Mouse (Mus musculus): Measurements from ENCODE around the gene Cacna1d. TPM values are rescaled to one million over a fixed set of nuclear protein-coding genes. Genes with fewer than 3 reads are reported as not detected.

Cacna1d gene
- total RNA-seq (2021), result 1 to 10 TPM; 3.7 to 4.2 TPM
- long read RNA-seq, experiment 1, result 0 reads
- long read RNA-seq, experiment 2, result 0 reads

- intact Hi-C loops (cut with DNase I), result no loop called here
These were observed at the start of gene Cacna1d for GRCm38 (mm10) chr14:30491342-30491741. Gene Cacna1d (minus strand): TSS chr14:30491455.

GRCm38 (mm10) chr14:30533780-30534450 is 42.7 kb upstream of the Cacna1d start:
- intact Hi-C loops (cut with DNase I), result no loop called here

More at GRCm38 (mm10) chr14:30491342-30491741, at the start of gene Cacna1d:
- DNase-seq, result no peak

GRCm38 (mm10) chr14:30531896-30532295 is 40.6 kb upstream of the Cacna1d start:
- intact Hi-C loops (cut with DNase I), result no loop called here
- DNase-seq, result no peak

More at GRCm38 (mm10) chr14:30533780-30534450, 42.7 kb upstream of the Cacna1d start:
- DNase-seq, result no peak

GRCm38 (mm10) chr14:30531431-30531830 is 40.2 kb upstream of the Cacna1d start:
- DNase-seq, result no peak
- intact Hi-C loops (cut with DNase I), result no loop called here

- peak; percentile 17 to 67 for DNase-seq
- intact Hi-C loops (cut with DNase I), result no loop called here
These were observed 39.5 kb upstream of the Cacna1d start for GRCm38 (mm10) chr14:30530726-30531269.

GRCm38 (mm10) chr14:30529454-30529853 is 38.2 kb upstream of the Cacna1d start:
- intact Hi-C loops (cut with DNase I), result no loop called here

GRCm38 (mm10) chr14:30528961-30529360 is 37.7 kb upstream of the Cacna1d start:
- intact Hi-C loops (cut with DNase I), result no loop called here

More at GRCm38 (mm10) chr14:30529454-30529853, 38.2 kb upstream of the Cacna1d start:
- DNase-seq, result no peak

GRCm38 (mm10) chr14:30528392-30528791 is 37.1 kb upstream of the Cacna1d start:
- DNase-seq, result no peak
- intact Hi-C loops (cut with DNase I), result no loop called here

More at GRCm38 (mm10) chr14:30528961-30529360, 37.7 kb upstream of the Cacna1d start:
- no peak for DNase-seq

- intact Hi-C loops (cut with DNase I), result no loop called here
- no peak for DNase-seq
These were observed 32.1 kb upstream of the Cacna1d start for GRCm38 (mm10) chr14:30523356-30523755.

- DNase-seq, result no peak
- intact Hi-C loops (cut with DNase I), result loop anchor here (5.0 kb wide), 1 partner anchor 382 kb away; no protein-coding TSS in a partner anchor
These were observed 28.1 kb upstream of the Cacna1d start for GRCm38 (mm10) chr14:30519323-30519722.

GRCm38 (mm10) chr14:30515931-30516723 is 24.9 kb upstream of the Cacna1d start:
- DNase-seq, result peak in 1 of 2 experiments; percentile 14
- intact Hi-C loops (cut with DNase I), result loop anchor here (5.0 kb wide), 1 partner anchor 379 kb away; no protein-coding TSS in a partner anchor

- intact Hi-C loops (cut with DNase I), result no loop called here
- DNase-seq, result no peak
These were observed 21.6 kb upstream of the Cacna1d start for GRCm38 (mm10) chr14:30512896-30513295.

- no peak for DNase-seq
- intact Hi-C loops (cut with DNase I), result no loop called here
These were observed 19.0 kb upstream of the Cacna1d start for GRCm38 (mm10) chr14:30510214-30510763.

GRCm38 (mm10) chr14:30504990-30505389 is 13.7 kb upstream of the Cacna1d start:
- no peak for DNase-seq
- intact Hi-C loops (cut with DNase I), result no loop called here

- intact Hi-C loops (cut with DNase I), result no loop called here
- no peak for DNase-seq
These were observed 6.9 kb upstream of the Cacna1d start for GRCm38 (mm10) chr14:30498202-30498601.

GRCm38 (mm10) chr14:30494998-30495397 is 3.7 kb upstream of the Cacna1d start:
- intact Hi-C loops (cut with DNase I), result no loop called here
- DNase-seq, result no peak

- DNase-seq, result no peak
- intact Hi-C loops (cut with DNase I), result no loop called here
These were observed 2.0 kb upstream of the Cacna1d start for GRCm38 (mm10) chr14:30493276-30493675.

GRCm38 (mm10) chr14:30479361-30479948 is 11.8 kb downstream of the Cacna1d start, which contains the start of gene Dcp1a:
Gene Dcp1a (plus strand): TSS chr14:30479535.
- peak; percentile 95 to 96 for DNase-seq

GRCm38 (mm10) chr14:30474416-30474815 is 16.8 kb downstream of the Cacna1d start:
- intact Hi-C loops (cut with DNase I), result no loop called here

More at GRCm38 (mm10) chr14:30479361-30479948, 11.8 kb downstream of the Cacna1d start, which contains the start of gene Dcp1a:
- intact Hi-C loops (cut with DNase I), result no loop called here

GRCm38 (mm10) chr14:30473605-30474004 is 17.6 kb downstream of the Cacna1d start:
- intact Hi-C loops (cut with DNase I), result no loop called here
- no peak for DNase-seq

More at GRCm38 (mm10) chr14:30474416-30474815, 16.8 kb downstream of the Cacna1d start:
- no peak for DNase-seq

All from heart, postnatal 14 days (tissue).